Mouse (Mus musculus) ES-Bruce4 (cell line): ENCODE data around the gene Grip2.

ENCODE experiments used
- CTCF ChIP-seq: IDR thresholded peaks from one replicate; pipeline ENCODE4 v1.8.1; 2011; ENCODE audit warnings: low read depth, low read length
- EP300 ChIP-seq: IDR thresholded peaks from 2 replicates; pipeline ENCODE4 v1.6.1; 2011; ENCODE audit warnings: low read depth, low read length; ENCODE audit not compliant: insufficient read depth
- POLR2A ChIP-seq: IDR thresholded peaks from one replicate; pipeline ENCODE4 v1.8.1; 2011; ENCODE audit warnings: low read length; ENCODE audit not compliant: insufficient read depth

- TF ChIP-seq CTCF (peak; percentile 91), POLR2A (no peak), EP300 (no peak)
Observed at GRCm38 (mm10) chr6:91741046-91741445, 86.0 kb downstream of the Grip2 start.
